Mouse (Mus musculus): ENCODE data around the gene Baz2a. TPM values are rescaled to one million over a fixed set of nuclear protein-coding genes. Genes with fewer than 3 reads are reported as not detected.

Gene Baz2a
- total RNA-seq (2014; fragmentation: Nextera tagmentation) (102 and 116 TPM in 2 replicates), total RNA-seq (2017) (14.8 and 16.6 TPM in 2 replicates), polyA plus RNA-seq (2012) (24.8 and 34.7 TPM in 2 replicates)

DNA sequence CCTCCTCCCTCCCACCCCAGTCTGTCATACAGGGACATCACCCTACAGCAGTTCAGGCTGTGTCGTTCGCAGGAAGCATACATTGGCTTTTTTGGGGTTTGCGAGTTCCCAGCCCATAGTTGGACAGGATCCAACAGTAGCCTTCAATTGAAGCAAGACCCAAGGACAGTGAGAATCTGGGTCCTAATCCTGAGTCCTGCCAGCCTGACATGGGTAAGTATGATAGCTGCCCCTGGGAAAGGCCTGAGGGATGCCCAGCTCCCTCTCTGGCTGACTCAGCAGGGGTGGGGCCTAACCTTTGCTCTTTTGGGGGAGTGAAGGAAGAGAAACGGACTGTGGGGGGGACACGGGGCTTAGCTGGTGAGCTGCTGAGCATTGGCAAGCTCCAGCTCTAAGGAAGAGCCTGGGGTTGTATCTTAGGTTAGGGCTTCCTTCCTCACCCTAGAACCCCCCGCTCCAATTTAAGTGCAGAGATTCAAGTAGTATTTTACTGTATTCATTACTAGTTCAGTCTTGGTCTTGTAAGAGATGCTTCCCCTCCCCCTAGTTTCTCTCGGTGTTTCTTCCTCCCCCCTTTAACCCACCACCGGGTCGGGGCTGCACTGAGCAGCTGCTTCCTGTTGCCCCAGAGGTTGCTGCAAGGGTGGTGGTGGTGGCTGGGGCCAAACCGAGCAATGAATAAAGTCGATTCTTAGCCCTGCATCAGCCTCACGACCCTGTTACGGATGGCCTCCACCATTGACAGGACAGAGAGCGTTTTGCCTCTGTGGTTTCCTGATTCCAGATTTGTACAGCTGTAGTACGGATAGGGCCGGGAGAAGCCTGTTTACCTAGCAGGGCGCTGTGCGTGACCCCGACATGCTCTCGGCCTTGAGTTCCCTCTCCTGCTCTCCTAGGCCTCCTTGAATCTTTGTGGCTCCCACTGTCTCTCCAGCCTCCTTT is at the start of gene Baz2a:
Gene Baz2a, plus strand, starts transcription at position 14 of the 942 bp plus-strand sequence.
- ATAC-seq (ENCODE audit: extremely low read depth, insufficient number of reproducible peaks, low FRiP score, poor library complexity, severe bottlenecking) (peak; percentile 49), DNase-seq (ENCODE audit: low spot score) (peak; percentile 75)
- Histone ChIP-seq H3K4me1 (ENCODE audit: insufficient read depth, low read depth, low read length) (peaks cover 80% of the 10 kb centered on the region), H3K36me3 (replicated peaks) (peaks cover 38% of the 10 kb centered on the region), H3K9me3 (replicated peaks) (no peaks in the 10 kb centered on the region), H3K27me3 (ENCODE audit: insufficient read depth, low read length) (no peaks in the 10 kb centered on the region), H3K4me3 (ENCODE audit: low read depth, low read length) (peak within 1 kb of the TSS; percentile 89)
- TF ChIP-seq CTCF (IDR thresholded peaks at IDR 0.05; ENCODE audit: low read depth, low read length), result no peak
- no peak for TF ChIP-seq GATA2 (IDR thresholded peaks at IDR 0.05; ENCODE audit: borderline replicate concordance, low read depth, low read length)
- no peak for TF ChIP-seq TAL1 (conservative IDR thresholded peaks at IDR 0.05; ENCODE audit: low read depth, low read length)
- no peak for TF ChIP-seq POLR2AphosphoS5 (IDR thresholded peaks at IDR 0.05; ENCODE audit: insufficient replicate concordance, low read depth, low read length)
- no peak for TF ChIP-seq GATA1 (IDR thresholded peaks at IDR 0.05; ENCODE audit: borderline replicate concordance, low read length)

GRCm38 (mm10) chr10:128041636-128042035 is 49.7 kb upstream of the Baz2a start:
- no peak for DNase-seq (ENCODE audit: low spot score)
- no peaks in the 10 kb centered on the region for H3K27me3 ChIP-seq (ENCODE audit: insufficient read depth, low read length)
- no peak overlapping the region for H3K4me3 ChIP-seq (ENCODE audit: low read depth, low read length)
- no peak for ATAC-seq (ENCODE audit: extremely low read depth, insufficient number of reproducible peaks, low FRiP score, poor library complexity, severe bottlenecking)
- H3K9me3 ChIP-seq (replicated peaks), result no peaks in the 10 kb centered on the region
- TF ChIP-seq TAL1 (conservative IDR thresholded peaks at IDR 0.05; ENCODE audit: low read depth, low read length) (no peak), POLR2AphosphoS5 (IDR thresholded peaks at IDR 0.05; ENCODE audit: insufficient replicate concordance, low read depth, low read length) (no peak), CTCF (IDR thresholded peaks at IDR 0.05; ENCODE audit: low read depth, low read length) (no peak), GATA1 (IDR thresholded peaks at IDR 0.05; ENCODE audit: borderline replicate concordance, low read length) (no peak), GATA2 (IDR thresholded peaks at IDR 0.05; ENCODE audit: borderline replicate concordance, low read depth, low read length) (no peak)
- peaks cover 84% of the 10 kb centered on the region for H3K4me1 ChIP-seq (ENCODE audit: insufficient read depth, low read depth, low read length)
- peaks cover 97% of the 10 kb centered on the region for H3K36me3 ChIP-seq (replicated peaks)

DNA sequence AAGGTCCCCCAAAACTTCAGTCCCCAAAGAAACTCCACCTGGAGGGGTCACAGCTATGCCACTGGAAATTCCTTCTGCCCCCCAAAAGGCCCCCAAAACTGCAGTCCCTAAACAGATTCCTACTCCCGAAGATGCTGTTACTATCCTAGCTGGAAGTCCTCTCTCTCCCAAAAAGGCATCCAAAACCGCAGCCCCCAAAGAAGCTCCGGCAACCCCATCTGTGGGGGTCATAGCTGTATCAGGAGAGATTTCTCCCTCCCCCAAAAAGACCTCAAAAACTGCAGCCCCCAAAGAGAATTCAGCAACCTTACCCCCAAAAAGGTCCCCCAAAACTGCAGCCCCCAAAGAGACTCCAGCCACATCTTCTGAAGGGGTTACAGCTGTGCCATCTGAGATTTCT is 48.9 kb upstream of the Baz2a start:
- H3K4me3 ChIP-seq (ENCODE audit: low read depth, low read length), result no peak overlapping the region
- peaks cover 97% of the 10 kb centered on the region for H3K36me3 ChIP-seq (replicated peaks)
- peaks cover 82% of the 10 kb centered on the region for H3K4me1 ChIP-seq (ENCODE audit: insufficient read depth, low read depth, low read length)
- DNase-seq (ENCODE audit: low spot score) (no peak), ATAC-seq (ENCODE audit: extremely low read depth, insufficient number of reproducible peaks, low FRiP score, poor library complexity, severe bottlenecking) (no peak)
- no peaks in the 10 kb centered on the region for H3K27me3 ChIP-seq (ENCODE audit: insufficient read depth, low read length)
- TF ChIP-seq CTCF (IDR thresholded peaks at IDR 0.05; ENCODE audit: low read depth, low read length) (no peak), GATA1 (IDR thresholded peaks at IDR 0.05; ENCODE audit: borderline replicate concordance, low read length) (no peak), GATA2 (IDR thresholded peaks at IDR 0.05; ENCODE audit: borderline replicate concordance, low read depth, low read length) (no peak), TAL1 (conservative IDR thresholded peaks at IDR 0.05; ENCODE audit: low read depth, low read length) (no peak), POLR2AphosphoS5 (IDR thresholded peaks at IDR 0.05; ENCODE audit: insufficient replicate concordance, low read depth, low read length) (no peak)
- H3K9me3 ChIP-seq (replicated peaks), result no peaks in the 10 kb centered on the region

DNA sequence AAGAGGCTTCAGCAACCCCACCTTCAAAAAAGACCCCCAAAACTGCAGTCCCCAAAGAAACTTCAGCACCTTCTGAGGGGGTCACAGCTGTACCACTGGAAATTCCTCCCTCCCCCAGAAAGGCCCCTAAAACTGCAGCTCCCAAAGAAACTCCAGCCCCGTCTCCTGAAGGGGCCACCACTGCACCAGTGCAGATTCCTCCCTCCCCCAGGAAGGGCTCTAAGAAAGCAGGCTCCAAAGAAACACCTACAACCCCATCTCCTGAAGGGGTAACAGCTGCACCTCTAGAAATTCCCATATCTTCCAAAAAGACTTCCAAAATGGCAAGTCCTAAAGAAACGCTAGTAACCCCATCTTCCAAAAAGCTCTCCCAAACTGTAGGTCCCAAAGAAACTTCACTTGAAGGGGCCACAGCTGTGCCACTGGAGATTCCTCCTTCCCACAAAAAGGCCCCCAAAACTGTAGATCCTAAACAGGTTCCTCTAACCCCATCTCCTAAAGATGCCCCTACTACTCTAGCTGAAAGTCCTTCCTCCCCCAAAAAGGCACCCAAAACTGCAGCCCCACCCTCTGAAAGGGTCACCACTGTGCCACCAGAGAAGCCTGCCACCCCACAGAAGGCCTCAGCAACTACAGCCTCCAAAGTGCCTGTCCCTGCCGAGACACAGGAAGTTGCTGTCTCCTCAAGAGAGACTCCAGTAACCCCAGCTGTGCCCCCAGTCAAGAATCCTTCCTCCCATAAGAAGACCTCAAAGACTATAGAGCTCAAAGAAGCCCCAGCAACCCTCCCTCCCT is 48.1 kb upstream of the Baz2a start:
- Histone ChIP-seq H3K4me3 (ENCODE audit: low read depth, low read length) (no peak overlapping the region), H3K27me3 (ENCODE audit: insufficient read depth, low read length) (no peaks in the 10 kb centered on the region), H3K4me1 (ENCODE audit: insufficient read depth, low read depth, low read length) (peaks cover 75% of the 10 kb centered on the region), H3K9me3 (replicated peaks) (no peaks in the 10 kb centered on the region), H3K36me3 (replicated peaks) (peaks cover 98% of the 10 kb centered on the region)
- ATAC-seq (ENCODE audit: extremely low read depth, insufficient number of reproducible peaks, low FRiP score, poor library complexity, severe bottlenecking), result no peak
- TF ChIP-seq CTCF (IDR thresholded peaks at IDR 0.05; ENCODE audit: low read depth, low read length) (no peak), TAL1 (conservative IDR thresholded peaks at IDR 0.05; ENCODE audit: low read depth, low read length) (no peak), GATA2 (IDR thresholded peaks at IDR 0.05; ENCODE audit: borderline replicate concordance, low read depth, low read length) (no peak), GATA1 (IDR thresholded peaks at IDR 0.05; ENCODE audit: borderline replicate concordance, low read length) (no peak), POLR2AphosphoS5 (IDR thresholded peaks at IDR 0.05; ENCODE audit: insufficient replicate concordance, low read depth, low read length) (no peak)
- DNase-seq (ENCODE audit: low spot score), result no peak

DNA sequence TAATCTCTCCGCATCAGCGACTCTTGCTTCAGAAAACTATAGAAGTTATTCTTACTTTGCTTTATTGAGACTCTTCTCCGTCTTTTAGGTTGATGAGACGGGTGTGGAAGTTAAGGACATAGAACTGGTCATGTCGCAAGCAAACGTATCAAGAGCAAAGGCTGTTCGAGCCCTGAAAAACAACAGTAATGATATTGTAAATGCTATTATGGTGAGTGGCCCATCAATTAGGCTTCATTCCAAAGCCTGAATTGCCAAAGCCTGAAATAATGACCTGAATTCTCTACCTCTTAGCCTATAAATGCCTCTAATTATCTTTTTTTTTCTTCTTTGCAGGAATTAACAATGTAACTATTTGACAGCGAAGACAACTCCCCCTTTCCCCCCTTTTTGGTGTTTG is 43.2 kb upstream of the Baz2a start:
- Histone ChIP-seq H3K27me3 (ENCODE audit: insufficient read depth, low read length) (no peaks in the 10 kb centered on the region), H3K4me3 (ENCODE audit: low read depth, low read length) (no peak overlapping the region), H3K36me3 (replicated peaks) (peaks cover 85% of the 10 kb centered on the region), H3K4me1 (ENCODE audit: insufficient read depth, low read depth, low read length) (peaks cover 26% of the 10 kb centered on the region), H3K9me3 (replicated peaks) (no peaks in the 10 kb centered on the region)
- no peak for TF ChIP-seq GATA1 (IDR thresholded peaks at IDR 0.05; ENCODE audit: borderline replicate concordance, low read length)
- DNase-seq (ENCODE audit: low spot score) (no peak), ATAC-seq (ENCODE audit: extremely low read depth, insufficient number of reproducible peaks, low FRiP score, poor library complexity, severe bottlenecking) (no peak)

DNA sequence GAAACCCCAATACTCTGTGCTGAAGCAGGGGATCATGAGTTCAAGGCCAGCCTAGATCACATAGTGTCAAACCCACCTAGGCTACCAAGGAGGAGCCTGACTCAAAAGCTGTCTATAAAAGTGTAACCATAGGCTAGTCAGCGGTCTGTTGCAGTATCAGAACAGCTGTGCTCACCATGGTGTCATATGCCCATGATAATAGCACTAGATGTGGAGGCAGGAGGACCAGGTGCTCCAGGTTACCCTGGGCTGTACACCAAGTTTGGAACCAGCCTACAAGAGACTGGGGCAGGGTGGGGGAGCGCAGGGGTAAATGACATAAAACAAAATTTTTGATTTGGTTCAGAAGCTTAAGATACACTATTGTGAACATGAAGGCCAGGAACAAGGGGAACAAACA is 41.6 kb upstream of the Baz2a start:
- no peak for DNase-seq (ENCODE audit: low spot score)
- H3K4me1 ChIP-seq (ENCODE audit: insufficient read depth, low read depth, low read length), result peaks cover 11% of the 10 kb centered on the region
- TF ChIP-seq GATA1 (IDR thresholded peaks at IDR 0.05; ENCODE audit: borderline replicate concordance, low read length) (no peak), POLR2AphosphoS5 (IDR thresholded peaks at IDR 0.05; ENCODE audit: insufficient replicate concordance, low read depth, low read length) (no peak), GATA2 (IDR thresholded peaks at IDR 0.05; ENCODE audit: borderline replicate concordance, low read depth, low read length) (no peak), TAL1 (conservative IDR thresholded peaks at IDR 0.05; ENCODE audit: low read depth, low read length) (no peak), CTCF (IDR thresholded peaks at IDR 0.05; ENCODE audit: low read depth, low read length) (no peak)
- no peak for ATAC-seq (ENCODE audit: extremely low read depth, insufficient number of reproducible peaks, low FRiP score, poor library complexity, severe bottlenecking)
- peaks cover 70% of the 10 kb centered on the region for H3K36me3 ChIP-seq (replicated peaks)
- no peaks in the 10 kb centered on the region for H3K27me3 ChIP-seq (ENCODE audit: insufficient read depth, low read length)
- no peak overlapping the region for H3K4me3 ChIP-seq (ENCODE audit: low read depth, low read length)
- no peaks in the 10 kb centered on the region for H3K9me3 ChIP-seq (replicated peaks)

All from G1E (cell line).